Mouse (Mus musculus) intestine, embryonic 15.5 days (tissue): ENCODE data around the gene Rasa4. TPM values are rescaled to one million over a fixed set of nuclear protein-coding genes. Genes with fewer than 3 reads are reported as not detected.
"Not testable (repeated sequence)": the region's sequence is repeated elsewhere in the genome, so short reads cannot be mapped to it uniquely, and the experiment has no call there.

Experiments used
- ATAC-seq: fragments of 200-750 bp; cut with Nextera tagmentation; 2 replicates; pipeline ENCODE4 v1.8.0; 2017; ENCODE audit warnings: moderate TSS enrichment, moderate library complexity
- H3K27ac ChIP-seq: fragments of 300-500 bp; sonication (generic); 2 replicates; pipeline ENCODE4 v1.5.1; 2015; ENCODE audit warnings: mild to moderate bottlenecking, inconsistent platforms
- H3K27me3 ChIP-seq: fragments of 300-500 bp; sonication (generic); replicated peaks from 2 replicates; pipeline ENCODE4 v1.6.1; 2015; ENCODE audit warnings: inconsistent platforms
- H3K36me3 ChIP-seq: fragments of 300-500 bp; sonication (generic); 2 replicates; pipeline ENCODE4 v1.6.1; 2015; ENCODE audit warnings: inconsistent platforms
- H3K4me1 ChIP-seq: fragments of 300-500 bp; sonication (generic); replicated peaks from 2 replicates; pipeline ENCODE4 v1.6.1; 2015; ENCODE audit warnings: inconsistent platforms
- H3K4me2 ChIP-seq: fragments of 300-500 bp; sonication (generic); replicated peaks from 2 replicates; pipeline ENCODE4 v1.6.1; 2015; ENCODE audit warnings: mild to moderate bottlenecking, inconsistent platforms
- H3K4me3 ChIP-seq: fragments of 300-500 bp; sonication (generic); replicated peaks from 2 replicates; pipeline ENCODE4 v1.5.1; 2015; ENCODE audit warnings: inconsistent platforms
- H3K9ac ChIP-seq: fragments of 300-500 bp; sonication (generic); 2 replicates; pipeline ENCODE4 v1.6.1; 2015; ENCODE audit warnings: inconsistent platforms
- H3K9me3 ChIP-seq: fragments of 300-500 bp; sonication (generic); 2 replicates; pipeline ENCODE4 v1.6.1; 2016; ENCODE audit warnings: inconsistent platforms
- WGBS: fragments of 180-500 bp; shearing (Covaris S2); methylation state at CpG from one replicate; pipeline ENCODE4 v1.1.7; 2015; 5-methylcytosine and 5-hydroxymethylcytosine counted together
- polyA plus RNA-seq: library from polyadenylated mRNA; unstranded; fragments of >200 nt; fragmentation: Nextera tagmentation; extraction: Ambion mirVana; gene quantifications from 2 replicates; pipeline ENCODE4 v1.2.1, GENCODE M21; 2015

Gene Rasa4
- polyA plus RNA-seq, 1 experiment from 2014 or later: 16.3 TPM

DNA sequence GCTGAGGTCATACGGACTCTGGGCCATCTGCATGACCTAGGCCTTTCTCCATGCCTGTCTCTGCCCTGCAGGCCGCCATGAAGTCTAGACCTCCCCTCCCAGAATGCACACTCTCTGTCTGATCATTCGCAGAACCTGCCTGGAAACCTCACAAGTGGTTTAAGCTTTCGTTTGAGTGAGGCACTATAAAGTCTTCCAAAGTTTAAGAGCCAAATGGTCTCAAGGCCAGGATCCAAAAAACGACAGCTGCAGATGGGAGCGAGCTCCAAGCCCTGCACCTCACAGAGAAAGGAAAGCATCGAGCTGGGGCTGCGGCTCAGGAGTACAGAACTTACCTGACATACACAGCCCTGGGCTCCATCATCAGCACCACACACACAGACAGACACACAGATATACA is 68.6 kb downstream of the Rasa4 start:
- Histone ChIP-seq H3K9me3 (no peaks in the 10 kb centered on the region), H3K4me2 (no peak overlapping the region), H3K4me3 (no peak overlapping the region), H3K27me3 (no peaks in the 10 kb centered on the region), H3K4me1 (no peaks in the 10 kb centered on the region), H3K27ac (no peak overlapping the region), H3K36me3 (no peaks in the 10 kb centered on the region), H3K9ac (no peak overlapping the region)
- ATAC-seq: no peak
- 69% methylated on average over 8 of the region's 8 CpGs for WGBS

DNA sequence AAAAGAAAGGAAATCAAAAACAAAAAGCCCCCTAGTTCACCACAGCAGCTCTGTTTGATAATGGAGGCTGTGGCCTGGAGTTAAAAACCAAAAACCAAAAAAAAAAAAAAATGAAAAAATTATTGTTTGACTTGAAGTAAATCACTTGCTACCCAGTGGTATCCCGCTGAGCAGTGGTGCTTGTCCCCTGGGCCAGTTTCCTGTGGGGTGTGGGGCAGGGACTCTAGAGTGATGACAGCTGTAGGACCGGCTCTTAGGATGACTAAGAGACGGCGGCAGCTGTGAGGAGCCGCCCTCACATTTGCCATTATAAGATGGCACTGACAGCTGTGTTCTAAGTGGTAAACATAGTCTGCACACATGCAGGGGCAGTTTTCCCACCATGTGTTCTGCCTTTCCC is 71.7 kb downstream of the Rasa4 start:
- no peak for ATAC-seq
- H3K27ac ChIP-seq: no peak overlapping the region
- 83% methylated on average over 5 of the region's 5 CpGs for WGBS

DNA sequence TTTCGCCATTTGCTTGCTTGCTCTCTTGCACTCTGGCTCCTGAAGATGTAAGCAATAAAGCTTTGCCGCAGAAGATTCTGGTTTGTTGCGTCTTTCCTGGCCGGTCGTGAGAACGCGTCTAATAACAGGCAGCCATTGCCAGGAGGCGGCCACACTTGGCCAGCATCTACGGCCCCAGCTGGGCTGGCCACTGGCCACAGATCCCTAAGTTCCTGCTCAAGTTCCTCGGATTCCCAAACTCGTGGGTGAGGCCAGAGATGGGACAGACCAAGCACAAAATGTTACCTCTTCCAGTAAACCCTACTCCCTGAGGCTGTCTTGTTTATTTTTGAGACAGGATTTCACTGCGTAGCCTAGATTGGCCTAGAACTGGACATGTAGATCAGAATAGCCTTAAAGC is 76.4 kb downstream of the Rasa4 start:
- H3K27ac ChIP-seq, H3K9ac ChIP-seq, H3K27me3 ChIP-seq, H3K4me1 ChIP-seq, ATAC-seq, H3K36me3 ChIP-seq, H3K9me3 ChIP-seq, H3K4me3 ChIP-seq, H3K4me2 ChIP-seq: not testable (repeated sequence)
- WGBS: 83% methylated on average over 11 of the region's 12 CpGs

More for the DNA sequence above, 71.7 kb downstream of the Rasa4 start:
- Histone ChIP-seq H3K9me3 (no peaks in the 10 kb centered on the region), H3K4me2 (no peak overlapping the region), H3K9ac (no peak overlapping the region), H3K4me3 (no peak overlapping the region), H3K4me1 (no peaks in the 10 kb centered on the region), H3K27me3 (no peaks in the 10 kb centered on the region), H3K36me3 (no peaks in the 10 kb centered on the region)

Other genes starting within 250 kb of the Rasa4 start
- gene Hspb1, start 196.0 kb upstream of the Rasa4 start, polyA plus RNA-seq: 113 and 116 TPM in 2 replicates
- gene Ywhag, start 149.3 kb upstream of the Rasa4 start, polyA plus RNA-seq: 151 and 154 TPM in 2 replicates
- gene Ssc4d, start 109.4 kb upstream of the Rasa4 start, polyA plus RNA-seq: 2.5 and 2.9 TPM in 2 replicates
- 0.80 and 1.5 TPM in 2 replicates for gene Zp3, start 103.8 kb upstream of the Rasa4 start, polyA plus RNA-seq
- 20.8 and 21.4 TPM in 2 replicates for gene Dtx2, start 89.1 kb upstream of the Rasa4 start, polyA plus RNA-seq
- gene Upk3b, start 45.4 kb upstream of the Rasa4 start, polyA plus RNA-seq: 42.9 and 45.6 TPM in 2 replicates
- 1.4 and 1.9 TPM in 2 replicates for gene Upk3bl, start 29.4 kb upstream of the Rasa4 start, polyA plus RNA-seq
- gene Polr2j, start 32.7 kb downstream of the Rasa4 start, polyA plus RNA-seq: 231 and 236 TPM in 2 replicates
- gene Lrwd1, start 52.2 kb downstream of the Rasa4 start, polyA plus RNA-seq: 24.5 and 25.3 TPM in 2 replicates
- gene Alkbh4, start 52.2 kb downstream of the Rasa4 start, polyA plus RNA-seq: 15.3 and 17.2 TPM in 2 replicates
- gene Orai2, start 86.8 kb downstream of the Rasa4 start, polyA plus RNA-seq: 6.4 and 6.7 TPM in 2 replicates
- 44.2 and 45.7 TPM in 2 replicates for gene Prkrip1, start 115.0 kb downstream of the Rasa4 start, polyA plus RNA-seq
- 2.8 and 3.1 TPM in 2 replicates for gene Sh2b2, start 162.6 kb downstream of the Rasa4 start, polyA plus RNA-seq